Mouse (Mus musculus) intestine, postnatal 0 days (tissue): ENCODE results near the gene Tnfsf13. TPM values are rescaled to one million over a fixed set of nuclear protein-coding genes. Genes with fewer than 3 reads are reported as not detected.
A peak's percentile ranks its signal among the peaks of the same experiment; 100 is the strongest.

Source experiments
- ATAC-seq: fragments of 200-750 bp; cut with Nextera tagmentation; 2 replicates; pipeline ENCODE4 v1.8.0; 2017; ENCODE audit warnings: mild to moderate bottlenecking, moderate TSS enrichment, moderate library complexity
- H3K27ac ChIP-seq: fragments of 300-500 bp; sonication (generic); 2 replicates; pipeline ENCODE4 v1.5.1; 2014; ENCODE audit warnings: mild to moderate bottlenecking, low read depth, low read length, moderate library complexity
- H3K27me3 ChIP-seq: fragments of 300-500 bp; sonication (generic); replicated peaks from 2 replicates; pipeline ENCODE4 v1.6.1; 2014; ENCODE audit warnings: low read length, mixed read lengths; ENCODE audit not compliant: control insufficient read depth, insufficient read depth
- H3K36me3 ChIP-seq: fragments of 300-500 bp; sonication (generic); 2 replicates; pipeline ENCODE4 v1.6.1; 2014; ENCODE audit warnings: mild to moderate bottlenecking, moderate library complexity; ENCODE audit not compliant: control insufficient read depth, insufficient read depth
- H3K4me1 ChIP-seq: fragments of 300-500 bp; sonication (generic); replicated peaks from 2 replicates; pipeline ENCODE4 v1.6.1; 2014; ENCODE audit warnings: antibody characterized with exemption, low read length, mixed read lengths; ENCODE audit not compliant: control insufficient read depth, insufficient read depth
- H3K4me2 ChIP-seq: fragments of 300-500 bp; sonication (generic); replicated peaks from 2 replicates; pipeline ENCODE4 v1.6.1; 2014; ENCODE audit warnings: low read depth, mild to moderate bottlenecking, moderate library complexity
- H3K4me3 ChIP-seq: fragments of 300-500 bp; sonication (generic); 2 replicates; pipeline ENCODE4 v1.5.1; 2014; ENCODE audit warnings: low read depth, low read length
- H3K9ac ChIP-seq: fragments of 300-500 bp; sonication (generic); 2 replicates; pipeline ENCODE4 v1.6.1; 2014; ENCODE audit warnings: mild to moderate bottlenecking, low read depth, low read length
- H3K9me3 ChIP-seq: fragments of 300-500 bp; sonication (generic); 2 replicates; pipeline ENCODE4 v1.6.1; 2016; ENCODE audit warnings: mixed run types; ENCODE audit not compliant: control insufficient read depth
- CTCF ChIP-seq: sonication (generic); IDR thresholded peaks from 2 replicates; pipeline ENCODE4 v1.5.1; 2016; ENCODE audit warnings: low read depth, mild to moderate bottlenecking, control low read depth, antibody characterized with exemption, moderate library complexity
- WGBS: fragments of 180-500 bp; shearing (Covaris S2); extraction: QIAGEN DNeasy Blood & Tissue Kit; methylation state at CpG from one replicate; pipeline ENCODE4 v1.1.7; 2014; 5-methylcytosine and 5-hydroxymethylcytosine counted together
- microRNA counts: library from miRNA; unstranded; fragments of <30 nt; microRNA quantifications from one replicate; lab custom pipeline; 2016
- microRNA-seq: library from miRNA; unstranded; fragments of <30 nt; microRNA quantifications from one replicate; pipeline ENCODE4, GENCODE M21; 2016
- polyA plus RNA-seq: library from polyadenylated mRNA; unstranded; fragments of >200 nt; fragmentation: Nextera tagmentation; extraction: Ambion mirVana; gene quantifications from 2 replicates; pipeline ENCODE4 v1.2.1, GENCODE M21; 2015

Tnfsf13 gene
- polyA plus RNA-seq, 1 experiment from 2014 or later: 1.6 TPM

DNA sequence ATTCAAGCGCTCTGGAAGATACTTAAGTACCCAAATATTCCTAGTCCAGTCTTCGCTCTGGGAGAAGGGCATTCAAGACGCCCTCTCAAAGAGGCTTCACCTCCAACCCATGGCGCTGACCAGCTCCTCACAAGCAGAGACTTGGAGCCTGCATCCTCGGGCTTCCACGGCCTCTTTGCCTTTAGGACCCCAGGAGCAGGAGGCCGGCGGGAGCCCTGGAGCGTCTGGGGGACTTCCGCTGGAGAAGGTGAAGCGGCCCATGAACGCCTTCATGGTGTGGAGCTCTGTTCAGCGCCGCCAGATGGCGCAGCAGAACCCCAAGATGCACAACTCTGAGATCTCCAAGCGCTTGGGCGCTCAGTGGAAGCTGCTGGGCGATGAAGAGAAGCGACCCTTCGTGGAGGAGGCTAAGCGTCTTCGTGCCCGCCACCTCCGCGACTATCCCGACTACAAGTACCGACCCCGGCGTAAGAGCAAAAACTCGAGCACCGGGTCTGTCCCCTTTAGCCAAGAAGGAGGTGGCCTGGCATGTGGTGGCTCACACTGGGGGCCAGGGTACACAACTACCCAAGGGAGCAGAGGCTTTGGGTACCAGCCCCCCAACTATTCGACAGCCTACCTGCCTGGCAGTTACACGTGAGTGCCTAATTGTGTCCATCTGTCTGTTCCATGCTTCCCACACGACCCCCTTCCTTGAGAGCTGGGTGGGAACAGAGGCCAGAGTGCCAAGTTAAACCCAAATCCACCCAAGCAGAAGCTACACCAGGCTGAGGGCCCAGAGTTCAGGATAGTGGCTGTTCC, 30.1 kb downstream of the Tnfsf13 start, which contains the start of gene Sox15:
Gene Sox15, plus strand, starts transcription at position 51 of the 801 bp plus-strand sequence.
- H3K4me1 ChIP-seq: no peaks in the 10 kb centered on the region
- no peaks in the 10 kb centered on the region for H3K27me3 ChIP-seq
- H3K9ac ChIP-seq: no peak within 1 kb of the TSS
- H3K4me2 ChIP-seq: no peak within 1 kb of the TSS
- peaks cover 66% of the 10 kb centered on the region for H3K36me3 ChIP-seq
- 27% methylated on average over 34 of the region's 34 CpGs for WGBS
- peak; percentile 53; the same call in 1 of the 2 replicates for ATAC-seq
- H3K27ac ChIP-seq: no peak within 1 kb of the TSS; the same call in 1 of the 2 replicates
- H3K9me3 ChIP-seq: no peaks in the 10 kb centered on the region
- peak; percentile 87 for TF ChIP-seq CTCF
- H3K4me3 ChIP-seq: no peak within 1 kb of the TSS

DNA sequence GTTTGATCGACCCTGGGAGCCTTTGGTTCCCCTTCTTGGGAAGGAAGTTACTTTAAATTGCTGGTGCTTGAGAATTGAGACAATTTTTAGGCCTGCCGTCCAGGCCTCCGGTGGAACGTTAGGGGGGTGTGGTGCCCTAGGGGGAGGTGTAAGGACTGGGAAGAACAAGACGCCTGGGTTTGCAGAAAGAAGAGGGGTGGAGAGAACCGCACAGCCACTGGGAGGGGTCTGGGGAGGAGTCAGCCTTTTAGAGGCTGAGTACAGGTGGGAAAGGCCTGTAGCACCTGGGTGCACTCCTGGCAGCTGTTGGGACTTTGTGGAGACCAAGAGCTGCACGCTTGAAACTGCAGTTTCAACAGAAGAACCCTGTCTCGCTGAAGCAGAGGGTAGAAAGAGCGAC, 30.8 kb downstream of the Tnfsf13 start:
- no peaks in the 10 kb centered on the region for H3K9me3 ChIP-seq
- H3K4me2 ChIP-seq: no peak overlapping the region
- H3K27ac ChIP-seq: no peak overlapping the region; the same call in 1 of the 2 replicates
- no peak overlapping the region for H3K4me3 ChIP-seq
- no peaks in the 10 kb centered on the region for H3K27me3 ChIP-seq
- H3K36me3 ChIP-seq: peaks cover 73% of the 10 kb centered on the region
- ATAC-seq: no peak
- no peak overlapping the region for H3K9ac ChIP-seq
- 42% methylated on average over 9 of the region's 9 CpGs for WGBS
- no peaks in the 10 kb centered on the region for H3K4me1 ChIP-seq
- no peak for TF ChIP-seq CTCF

DNA sequence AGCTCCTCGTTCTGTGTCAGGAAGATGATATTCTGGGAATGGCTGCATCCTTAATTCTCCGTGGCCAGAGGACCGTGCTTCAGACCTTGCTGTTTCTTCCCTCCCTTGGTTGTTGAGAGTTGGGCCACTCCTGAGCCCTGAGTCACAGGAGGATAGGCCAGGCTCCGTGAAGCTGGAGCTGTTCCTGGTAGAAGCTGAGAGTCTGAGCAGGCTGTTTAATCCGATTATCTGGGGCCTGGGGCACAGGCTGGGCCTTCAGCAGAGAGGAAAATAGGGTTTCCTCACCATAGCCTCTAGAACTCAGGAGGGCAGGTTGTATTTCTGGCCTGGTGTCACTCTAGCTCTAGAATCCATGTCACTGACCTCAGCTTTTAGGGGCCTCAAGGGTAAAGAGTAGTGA, 32.2 kb downstream of the Tnfsf13 start:
- H3K4me1 ChIP-seq: no peaks in the 10 kb centered on the region
- TF ChIP-seq CTCF: no peak
- no peaks in the 10 kb centered on the region for H3K9me3 ChIP-seq
- peaks cover 74% of the 10 kb centered on the region for H3K36me3 ChIP-seq
- no peaks in the 10 kb centered on the region for H3K27me3 ChIP-seq
- H3K9ac ChIP-seq: no peak overlapping the region
- H3K27ac ChIP-seq: no peak overlapping the region
- ATAC-seq: no peak
- WGBS: 65% methylated on average over 5 of the region's 5 CpGs
- H3K4me3 ChIP-seq: no peak overlapping the region
- no peak overlapping the region for H3K4me2 ChIP-seq

DNA sequence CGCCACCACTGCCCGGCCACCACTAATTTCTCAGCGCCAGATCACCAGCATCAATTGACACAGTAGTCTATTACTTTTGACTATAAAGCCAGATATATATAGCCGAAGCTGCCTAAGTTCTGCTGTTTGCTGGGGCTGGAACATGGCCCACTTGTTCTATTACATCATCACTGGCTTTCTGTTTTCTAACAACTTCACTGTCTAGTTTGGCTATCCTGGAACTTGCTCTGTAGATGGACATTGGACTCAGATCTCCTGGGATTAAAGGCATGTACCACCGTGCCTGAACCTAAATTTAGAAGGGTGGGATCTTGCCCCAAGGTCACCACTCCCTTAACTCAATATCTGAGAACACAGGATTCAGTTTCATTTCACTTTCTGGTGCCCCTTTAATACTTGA, 39.7 kb downstream of the Tnfsf13 start:
- H3K4me2 ChIP-seq: no peak overlapping the region
- no peak for TF ChIP-seq CTCF
- no peaks in the 10 kb centered on the region for H3K4me1 ChIP-seq
- H3K27me3 ChIP-seq: no peaks in the 10 kb centered on the region
- WGBS: 88% methylated on average over 5 of the region's 5 CpGs
- peaks cover 87% of the 10 kb centered on the region for H3K36me3 ChIP-seq
- no peak overlapping the region for H3K4me3 ChIP-seq
- H3K9ac ChIP-seq: no peak overlapping the region
- ATAC-seq: no peak
- H3K27ac ChIP-seq: no peak overlapping the region
- no peaks in the 10 kb centered on the region for H3K9me3 ChIP-seq

DNA sequence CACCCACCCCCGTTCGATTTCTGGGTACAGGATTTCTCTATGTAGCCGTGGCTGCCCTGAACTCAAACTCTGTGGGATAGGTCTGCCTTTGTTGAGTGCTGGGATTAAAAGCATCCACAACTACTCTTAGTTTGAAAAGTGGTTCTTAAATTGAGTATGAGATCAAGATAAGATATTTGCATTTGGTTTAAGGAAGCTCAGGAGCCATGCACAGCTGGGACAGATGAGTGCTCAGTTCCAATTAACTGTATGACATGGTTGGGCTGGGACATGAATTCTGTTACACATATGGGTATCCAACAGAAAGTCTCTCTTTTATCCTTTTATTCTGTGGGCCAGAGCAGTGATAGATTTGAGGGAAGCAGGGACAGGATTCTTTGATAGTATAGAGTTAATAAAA, 50.1 kb downstream of the Tnfsf13 start:
- H3K36me3 ChIP-seq: peaks cover 6% of the 10 kb centered on the region; the same call in 1 of the 2 replicates
- WGBS: 50% methylated on average over 3 of the region's 3 CpGs
- ATAC-seq: no peak
- TF ChIP-seq CTCF: no peak
- H3K9me3 ChIP-seq: no peaks in the 10 kb centered on the region
- H3K4me1 ChIP-seq: peaks cover 5% of the 10 kb centered on the region; the same call in 1 of the 2 replicates
- no peaks in the 10 kb centered on the region for H3K27me3 ChIP-seq
- 0 out of 2 replicates have a peak overlapping the region, but pooled peaks have one; percentile 7 for H3K9ac ChIP-seq
- H3K4me3 ChIP-seq: no peak overlapping the region
- no peak overlapping the region for H3K27ac ChIP-seq
- H3K4me2 ChIP-seq: peak overlapping the region; percentile 13; the same call in 1 of the 2 replicates

DNA sequence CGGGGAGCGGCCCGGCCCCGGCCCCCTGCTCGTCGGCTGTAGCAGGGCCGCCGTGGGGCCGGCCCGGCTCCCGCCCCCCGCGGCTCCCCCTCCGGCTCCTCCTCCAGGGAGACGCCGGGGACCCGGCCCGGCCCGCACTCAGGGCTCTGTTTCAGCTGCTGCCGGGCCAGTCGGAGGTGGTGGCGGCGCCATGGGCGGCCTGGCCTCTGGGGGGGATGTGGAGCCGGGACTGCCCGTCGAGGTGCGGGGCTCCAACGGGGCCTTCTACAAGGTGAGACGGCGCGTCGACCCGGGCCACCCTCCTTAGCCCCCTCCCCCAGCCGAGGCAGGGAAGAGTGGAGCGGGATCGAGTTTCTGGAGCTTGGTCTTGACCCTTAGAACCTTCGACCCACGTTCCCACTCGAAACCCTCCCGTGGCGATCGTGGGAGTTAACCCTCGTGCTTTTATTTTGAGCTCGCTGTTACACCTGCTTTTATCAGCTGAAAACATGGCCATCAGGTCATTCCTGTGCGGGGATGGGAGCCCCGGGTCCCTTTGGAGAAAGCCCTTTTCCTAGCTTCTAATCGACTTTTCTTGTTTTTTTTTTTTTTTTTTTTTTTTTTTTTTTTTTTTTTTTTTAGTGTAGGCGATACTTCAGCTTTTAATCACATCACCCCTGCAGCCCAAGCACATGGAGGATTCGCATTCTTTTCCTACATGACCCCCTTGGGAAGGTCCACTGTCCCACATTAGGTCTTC, 52.3 kb downstream of the Tnfsf13 start:
- Histone ChIP-seq H3K4me2 (peak overlapping the region; percentile 70), H3K36me3 (no peaks in the 10 kb centered on the region), H3K4me1 (peaks cover 5% of the 10 kb centered on the region; the same call in 1 of the 2 replicates), H3K27ac (peak overlapping the region; percentile 89), H3K27me3 (no peaks in the 10 kb centered on the region), H3K4me3 (peak overlapping the region; percentile 89), H3K9ac (peak overlapping the region; percentile 90), H3K9me3 (no peaks in the 10 kb centered on the region)
- TF ChIP-seq CTCF: 0 out of 2 replicates have a peak, but pooled peaks have one; percentile 3
- under 1% methylated on average over 36 of the region's 50 CpGs for WGBS
- ATAC-seq: peak; percentile 54

MicroRNA genes within 50 kb of the gene (microRNA counts, 519-probe panel; counts per million panel counts)
- microRNA mmu-miR-1934 (lab: Ali Mortazavi, UCI) (not detected), microRNA mmu-miR-467f (lab: Ali Mortazavi, UCI) (2,778 counts per million, percentile 27 among the panel's probes with 10 or more counts)

Small RNA genes within 50 kb of the gene (microRNA-seq; reads per million reads assigned to microRNA genes)
- gene Mir1934 (4.3 reads per million, percentile 10 among the genes with 10 or more reads in this experiment), gene Mir467f (not detected)

Other genes starting within 250 kb of the Tnfsf13 start
- gene Dnah2, start 136.7 kb downstream of the Tnfsf13 start, polyA plus RNA-seq: 8.0 and 8.7 TPM in 2 replicates
- 4.4 and 4.6 TPM in 2 replicates for gene Efnb3, start 125.6 kb downstream of the Tnfsf13 start, polyA plus RNA-seq
- gene Wrap53, start 105.5 kb downstream of the Tnfsf13 start, polyA plus RNA-seq: 14.3 and 14.7 TPM in 2 replicates
- 48.0 and 49.6 TPM in 2 replicates for gene Trp53, start 105.4 kb downstream of the Tnfsf13 start, polyA plus RNA-seq
- 5.9 and 7.5 TPM in 2 replicates for gene Atp1b2, start 79.8 kb downstream of the Tnfsf13 start, polyA plus RNA-seq
- 0.24 TPM in 1 of 2 replicates, not detected in the other for gene Shbg, start 67.9 kb downstream of the Tnfsf13 start, polyA plus RNA-seq
- 34.1 and 40.3 TPM in 2 replicates for gene Sat2, start 63.8 kb downstream of the Tnfsf13 start, polyA plus RNA-seq
- gene Fxr2, start 52.8 kb downstream of the Tnfsf13 start, polyA plus RNA-seq: 9.8 and 10.8 TPM in 2 replicates
- gene Sox15, start 30.5 kb downstream of the Tnfsf13 start, polyA plus RNA-seq: not detected in 2 replicates
- gene Mpdu1, start 23.1 kb downstream of the Tnfsf13 start, polyA plus RNA-seq: 95.7 and 96.6 TPM in 2 replicates
- 20.9 and 21.0 TPM in 2 replicates for gene Cd68, start 19.6 kb downstream of the Tnfsf13 start, polyA plus RNA-seq
- gene Eif4a1, start 13.4 kb downstream of the Tnfsf13 start, polyA plus RNA-seq: 279 and 291 TPM in 2 replicates
- gene Senp3, start 3.7 kb downstream of the Tnfsf13 start, polyA plus RNA-seq: 26.7 and 27.6 TPM in 2 replicates
- gene Tnfsf12, start 10.1 kb upstream of the Tnfsf13 start, polyA plus RNA-seq: 6.6 and 7.2 TPM in 2 replicates
- 4.1 and 4.8 TPM in 2 replicates for gene Tnfsfm13, start 10.3 kb upstream of the Tnfsf13 start, polyA plus RNA-seq
- gene Polr2a, start 72.9 kb upstream of the Tnfsf13 start, polyA plus RNA-seq: 13.3 and 14.0 TPM in 2 replicates
- 0.09 and 0.12 TPM in 2 replicates for gene Slc35g3, start 76.2 kb upstream of the Tnfsf13 start, polyA plus RNA-seq
- 2.1 and 2.4 TPM in 2 replicates for gene Zbtb4, start 80.1 kb upstream of the Tnfsf13 start, polyA plus RNA-seq
- 2.4 and 2.8 TPM in 2 replicates for gene Chrnb1, start 110.2 kb upstream of the Tnfsf13 start, polyA plus RNA-seq
- gene Fgf11, start 116.1 kb upstream of the Tnfsf13 start, polyA plus RNA-seq: 0.18 and 0.38 TPM in 2 replicates
- 58.0 and 59.4 TPM in 2 replicates for gene Tmem102, start 119.8 kb upstream of the Tnfsf13 start, polyA plus RNA-seq
- not detected in 2 replicates for gene Gm39566, start 129.5 kb upstream of the Tnfsf13 start, polyA plus RNA-seq
- 0.07 TPM in 1 of 2 replicates, not detected in the other for gene Spem2, start 132.7 kb upstream of the Tnfsf13 start, polyA plus RNA-seq
- not detected in 2 replicates for gene Spem1, start 136.4 kb upstream of the Tnfsf13 start, polyA plus RNA-seq
- gene Nlgn2, start 152.0 kb upstream of the Tnfsf13 start, polyA plus RNA-seq: 1.8 and 2.2 TPM in 2 replicates
- 584 and 590 TPM in 2 replicates for gene Tmem256, start 152.7 kb upstream of the Tnfsf13 start, polyA plus RNA-seq
- gene Plscr3, start 160.6 kb upstream of the Tnfsf13 start, polyA plus RNA-seq: 42.0 and 44.8 TPM in 2 replicates
- 11.7 and 12.8 TPM in 2 replicates for gene Tnk1, start 172.9 kb upstream of the Tnfsf13 start, polyA plus RNA-seq
- gene Tmem95, start 192.2 kb upstream of the Tnfsf13 start, polyA plus RNA-seq: not detected in 2 replicates
- 4.0 and 4.1 TPM in 2 replicates for gene Kctd11, start 195.6 kb upstream of the Tnfsf13 start, polyA plus RNA-seq
- gene Acap1, start 209.8 kb upstream of the Tnfsf13 start, polyA plus RNA-seq: 1.1 TPM in 2 replicates
- 3.5 and 3.8 TPM in 2 replicates for gene 2810408A11Rik, start 215.2 kb upstream of the Tnfsf13 start, polyA plus RNA-seq
- gene Neurl4, start 215.3 kb upstream of the Tnfsf13 start, polyA plus RNA-seq: 9.7 and 10.3 TPM in 2 replicates
- gene Gps2, start 228.1 kb upstream of the Tnfsf13 start, polyA plus RNA-seq: 40.4 and 42.3 TPM in 2 replicates
- gene Eif5a, start 236.2 kb upstream of the Tnfsf13 start, polyA plus RNA-seq: 716 and 774 TPM in 2 replicates